Mouse (Mus musculus): ENCODE measurements at regions not wholly inside any gene's neighbourhood (a gene's known extent, or its start where the extent isn't known, plus 50 kb on each side); places are given as distances from the start of the nearest gene placed in this dataset.

DNA sequence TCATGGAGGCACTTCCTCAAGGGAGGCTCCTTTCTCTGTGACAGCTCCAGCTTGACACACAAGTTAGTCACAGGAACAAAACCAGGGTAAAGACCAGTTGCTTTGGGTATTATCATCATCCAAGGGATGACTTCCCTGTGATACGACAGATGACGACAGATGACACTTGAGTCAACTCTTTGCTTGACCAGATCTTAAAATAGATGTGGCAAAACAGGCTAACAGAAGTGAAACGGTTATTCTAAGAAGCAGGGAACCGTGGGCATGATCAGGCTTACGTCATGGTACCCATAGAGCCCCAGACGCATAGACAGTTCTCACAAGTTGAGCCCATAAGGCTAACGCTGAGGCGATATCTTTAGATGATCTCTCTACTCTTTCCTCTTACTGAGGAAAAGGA lies 160.3 kb downstream of the Dyrk2 start:
- H3K27ac ChIP-seq = no peak overlapping the region
- WGBS = 94% methylated on average over 8 of the region's 8 CpGs
- no peaks in the 10 kb centered on the region for H3K36me3 ChIP-seq
- peaks cover 9% of the 10 kb centered on the region for H3K4me1 ChIP-seq
- no peaks in the 10 kb centered on the region for H3K27me3 ChIP-seq (ENCODE audit: low read depth, poor library complexity, severe bottlenecking)
- no peaks in the 10 kb centered on the region for H3K9me3 ChIP-seq (replicated peaks)
- no peak for DNase-seq (ENCODE audit: low spot score)
- no peak overlapping the region for H3K4me3 ChIP-seq

DNA sequence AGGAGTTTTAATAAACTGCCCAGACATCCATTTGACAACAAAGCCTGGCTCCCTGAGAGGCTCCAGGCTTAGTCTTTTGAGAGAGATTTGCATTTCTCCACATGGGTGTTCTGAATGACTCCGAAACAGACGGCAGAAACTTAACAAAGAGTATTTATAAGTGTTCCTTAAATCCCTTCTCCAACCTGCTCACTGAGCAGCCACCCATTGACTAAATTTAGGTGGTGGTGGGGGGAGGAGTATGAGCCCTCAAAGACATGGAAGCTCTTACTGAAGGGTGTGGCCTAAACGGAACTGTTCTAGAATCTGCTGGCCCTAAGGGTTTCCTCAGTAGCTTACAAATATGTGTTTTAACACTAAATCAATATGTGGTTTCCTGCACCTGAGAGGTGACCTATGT lies 158.5 kb downstream of the Dyrk2 start:
- DNase-seq (ENCODE audit: low spot score) = no peak
- H3K27me3 ChIP-seq (ENCODE audit: low read depth, poor library complexity, severe bottlenecking) = no peaks in the 10 kb centered on the region
- H3K27ac ChIP-seq = no peak overlapping the region
- 87% methylated on average over 3 of the region's 3 CpGs for WGBS
- no peaks in the 10 kb centered on the region for H3K36me3 ChIP-seq
- H3K4me1 ChIP-seq = peaks cover 9% of the 10 kb centered on the region
- H3K9me3 ChIP-seq (replicated peaks) = no peaks in the 10 kb centered on the region
- no peak overlapping the region for H3K4me3 ChIP-seq

- Histone ChIP-seq H3K9me3 (replicated peaks) (no peaks in the 10 kb centered on the region), H3K4me3 (no peak overlapping the region), H3K36me3 (no peaks in the 10 kb centered on the region), H3K27ac (no peak overlapping the region), H3K27me3 (ENCODE audit: low read depth, poor library complexity, severe bottlenecking) (no peaks in the 10 kb centered on the region), H3K4me1 (peaks cover 9% of the 10 kb centered on the region)
- 77% methylated on average over 10 of the region's 10 CpGs for WGBS
- DNase-seq (ENCODE audit: low spot score) = no peak
These were observed 158.1 kb downstream of the Dyrk2 start for GRCm38 (mm10) chr10:118711951-118712350.

GRCm38 (mm10) chr10:118712951-118713350 lies 157.1 kb downstream of the Dyrk2 start:
- Histone ChIP-seq H3K4me1 (no peaks in the 10 kb centered on the region), H3K4me3 (no peak overlapping the region), H3K27ac (no peak overlapping the region), H3K27me3 (ENCODE audit: low read depth, poor library complexity, severe bottlenecking) (no peaks in the 10 kb centered on the region), H3K9me3 (replicated peaks) (no peaks in the 10 kb centered on the region), H3K36me3 (no peaks in the 10 kb centered on the region)
- 86% methylated on average over 6 of the region's 6 CpGs for WGBS
- DNase-seq (ENCODE audit: low spot score) = no peak

- H3K36me3 ChIP-seq = no peaks in the 10 kb centered on the region
These were observed 155.8 kb downstream of the Dyrk2 start for GRCm38 (mm10) chr10:118714179-118714581.

DNA sequence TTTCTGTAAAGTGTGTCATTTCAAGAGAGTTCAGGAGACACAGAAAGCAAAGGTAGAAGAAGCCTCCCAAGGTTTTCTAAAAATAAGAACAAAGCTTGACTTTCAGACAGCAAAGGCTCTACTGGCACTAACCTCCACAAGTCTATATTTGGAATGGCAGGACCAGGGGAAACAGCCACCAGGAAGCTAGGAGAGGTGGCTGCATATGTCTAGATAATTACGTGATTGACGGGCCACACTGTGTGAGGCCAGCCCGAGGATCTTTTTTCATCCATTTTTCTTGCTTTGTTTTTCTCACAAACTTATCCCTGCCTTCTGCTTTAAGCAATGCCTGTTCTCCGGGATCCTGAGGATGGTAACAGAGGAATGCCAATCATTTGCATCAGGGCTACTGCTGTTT lies 155.4 kb downstream of the Dyrk2 start:
- DNase-seq (ENCODE audit: low spot score) = no peak
- no peak overlapping the region for H3K27ac ChIP-seq
- 88% methylated on average over 4 of the region's 4 CpGs for WGBS
- no peak overlapping the region for H3K4me3 ChIP-seq
- H3K27me3 ChIP-seq (ENCODE audit: low read depth, poor library complexity, severe bottlenecking) = no peaks in the 10 kb centered on the region
- H3K9me3 ChIP-seq (replicated peaks) = no peaks in the 10 kb centered on the region
- no peaks in the 10 kb centered on the region for H3K4me1 ChIP-seq
- no peaks in the 10 kb centered on the region for H3K36me3 ChIP-seq

More at GRCm38 (mm10) chr10:118714179-118714581, 155.8 kb downstream of the Dyrk2 start:
- no peaks in the 10 kb centered on the region for H3K27me3 ChIP-seq (ENCODE audit: low read depth, poor library complexity, severe bottlenecking)
- H3K4me3 ChIP-seq = no peak overlapping the region
- no peaks in the 10 kb centered on the region for H3K4me1 ChIP-seq
- H3K9me3 ChIP-seq (replicated peaks) = no peaks in the 10 kb centered on the region
- DNase-seq (ENCODE audit: low spot score) = no peak
- WGBS = 88% methylated on average over 17 of the region's 17 CpGs
- no peak overlapping the region for H3K27ac ChIP-seq

- no peak for DNase-seq (ENCODE audit: low spot score)
- Histone ChIP-seq H3K36me3 (no peaks in the 10 kb centered on the region), H3K9me3 (replicated peaks) (no peaks in the 10 kb centered on the region), H3K27ac (no peak overlapping the region), H3K4me3 (no peak overlapping the region), H3K4me1 (peaks cover 13% of the 10 kb centered on the region), H3K27me3 (ENCODE audit: low read depth, poor library complexity, severe bottlenecking) (no peaks in the 10 kb centered on the region)
- WGBS = 80% methylated on average over 1 of the region's 1 CpGs
These were observed 149.4 kb downstream of the Dyrk2 start for GRCm38 (mm10) chr10:118720630-118721029.

- DNase-seq (ENCODE audit: low spot score) = no peak
- no peaks in the 10 kb centered on the region for H3K9me3 ChIP-seq (replicated peaks)
- peaks cover 13% of the 10 kb centered on the region for H3K4me1 ChIP-seq
- no peaks in the 10 kb centered on the region for H3K27me3 ChIP-seq (ENCODE audit: low read depth, poor library complexity, severe bottlenecking)
- H3K36me3 ChIP-seq = no peaks in the 10 kb centered on the region
- 65% methylated on average over 5 of the region's 5 CpGs for WGBS
- no peak overlapping the region for H3K27ac ChIP-seq
- no peak overlapping the region for H3K4me3 ChIP-seq
These were observed 147.9 kb downstream of the Dyrk2 start for GRCm38 (mm10) chr10:118722132-118722551.

DNA sequence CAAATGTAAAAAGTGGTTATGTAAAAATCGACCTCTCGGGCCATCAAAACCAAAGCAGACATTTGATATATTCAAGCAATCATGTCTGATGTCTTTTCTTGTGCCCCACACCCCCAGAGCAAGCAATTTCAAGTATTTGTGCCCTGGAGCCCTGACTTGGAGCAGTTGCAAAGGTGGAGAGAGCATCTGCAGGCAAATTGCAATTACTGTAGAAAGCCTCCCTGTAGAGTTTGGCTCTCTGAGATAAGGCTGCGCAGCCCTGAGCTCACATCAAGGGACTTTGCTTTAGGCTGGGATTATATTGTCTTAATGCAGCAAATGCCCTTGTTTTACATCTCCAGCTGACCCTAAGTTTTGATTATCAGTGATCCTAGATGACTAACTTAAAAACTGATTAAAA lies 147.3 kb downstream of the Dyrk2 start:
- WGBS = 67% methylated on average over 3 of the region's 3 CpGs
- Histone ChIP-seq H3K4me1 (peaks cover 13% of the 10 kb centered on the region), H3K9me3 (replicated peaks) (no peaks in the 10 kb centered on the region), H3K36me3 (no peaks in the 10 kb centered on the region), H3K27ac (no peak overlapping the region), H3K4me3 (no peak overlapping the region), H3K27me3 (ENCODE audit: low read depth, poor library complexity, severe bottlenecking) (no peaks in the 10 kb centered on the region)
- no peak for DNase-seq (ENCODE audit: low spot score)

- DNase-seq (ENCODE audit: low spot score) = no peak
- Histone ChIP-seq H3K9me3 (replicated peaks) (no peaks in the 10 kb centered on the region), H3K27ac (no peak overlapping the region), H3K36me3 (no peaks in the 10 kb centered on the region), H3K4me3 (no peak overlapping the region), H3K4me1 (no peaks in the 10 kb centered on the region), H3K27me3 (ENCODE audit: low read depth, poor library complexity, severe bottlenecking) (no peaks in the 10 kb centered on the region)
- 94% methylated on average over 4 of the region's 4 CpGs for WGBS
These were observed 133.9 kb downstream of the Dyrk2 start for GRCm38 (mm10) chr10:118736093-118736492.

DNA sequence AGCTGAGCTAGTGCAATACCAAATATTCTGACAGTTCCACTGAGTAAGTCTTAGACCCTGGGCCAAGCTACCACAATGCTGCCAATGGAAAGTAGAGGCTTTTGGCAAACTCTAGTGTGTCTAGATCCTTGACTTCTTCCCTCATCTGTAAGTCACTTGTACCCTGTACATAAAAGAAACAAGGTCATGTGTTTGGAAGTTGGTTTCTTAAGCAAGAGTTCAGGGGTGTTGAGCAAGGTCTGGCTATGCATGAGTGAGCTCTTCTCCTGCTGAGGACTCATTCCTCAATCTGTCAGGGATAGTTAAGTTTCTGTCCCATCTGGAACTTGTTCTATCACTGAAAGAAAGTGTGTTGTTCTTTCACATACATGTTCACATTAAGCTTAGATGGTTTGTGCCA lies 132.9 kb downstream of the Dyrk2 start:
- no peak for DNase-seq (ENCODE audit: low spot score)
- no peaks in the 10 kb centered on the region for H3K36me3 ChIP-seq
- H3K4me3 ChIP-seq = no peak overlapping the region
- no peaks in the 10 kb centered on the region for H3K27me3 ChIP-seq (ENCODE audit: low read depth, poor library complexity, severe bottlenecking)
- H3K27ac ChIP-seq = no peak overlapping the region
- H3K4me1 ChIP-seq = no peaks in the 10 kb centered on the region
- no peaks in the 10 kb centered on the region for H3K9me3 ChIP-seq (replicated peaks)

DNA sequence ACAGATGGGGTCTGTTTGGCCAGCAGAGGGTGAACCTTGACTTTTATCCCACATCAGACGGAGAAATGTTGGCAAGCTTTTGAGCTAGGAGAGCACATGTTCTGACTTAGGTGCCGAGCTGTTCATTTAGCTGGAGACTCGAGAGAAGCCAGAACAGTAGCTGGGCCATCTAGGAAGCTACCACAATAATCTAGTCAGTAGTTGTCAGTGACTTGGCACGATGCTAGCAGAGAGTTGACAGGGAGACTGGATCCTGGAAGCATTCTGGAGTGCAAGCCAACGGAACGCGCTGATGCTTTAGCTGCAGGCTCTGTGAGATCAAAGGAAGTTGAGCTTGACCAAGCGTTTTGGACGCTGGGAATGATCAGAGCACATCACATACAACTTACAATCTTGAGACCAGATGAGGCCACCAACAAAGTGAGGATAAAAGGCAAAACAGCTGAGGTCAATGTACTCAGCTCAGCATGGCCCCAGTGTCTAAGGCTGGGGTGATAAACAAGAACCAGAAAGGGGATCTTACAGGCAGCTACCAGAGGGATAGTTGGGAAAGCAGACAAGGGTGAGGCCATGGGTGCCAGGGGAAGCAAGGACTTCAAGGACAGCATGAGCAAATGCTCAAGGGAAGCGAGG lies 130.0 kb downstream of the Dyrk2 start:
- Histone ChIP-seq H3K4me1 (no peaks in the 10 kb centered on the region), H3K27me3 (ENCODE audit: low read depth, poor library complexity, severe bottlenecking) (no peaks in the 10 kb centered on the region), H3K4me3 (no peak overlapping the region), H3K9me3 (replicated peaks) (no peaks in the 10 kb centered on the region), H3K36me3 (no peaks in the 10 kb centered on the region), H3K27ac (no peak overlapping the region)
- DNase-seq (ENCODE audit: low spot score) = no peak
- 81% methylated on average over 10 of the region's 10 CpGs for WGBS

- 93% methylated on average over 9 of the region's 9 CpGs for WGBS
- peaks cover 8% of the 10 kb centered on the region for H3K4me1 ChIP-seq
- no peak for DNase-seq (ENCODE audit: low spot score)
- H3K4me3 ChIP-seq = no peak overlapping the region
- no peaks in the 10 kb centered on the region for H3K9me3 ChIP-seq (replicated peaks)
- H3K27ac ChIP-seq = no peak overlapping the region
- no peaks in the 10 kb centered on the region for H3K36me3 ChIP-seq
- H3K27me3 ChIP-seq (ENCODE audit: low read depth, poor library complexity, severe bottlenecking) = no peaks in the 10 kb centered on the region
These were observed 126.2 kb downstream of the Dyrk2 start for GRCm38 (mm10) chr10:118743831-118744230.
